In the genomic region with DNA sequence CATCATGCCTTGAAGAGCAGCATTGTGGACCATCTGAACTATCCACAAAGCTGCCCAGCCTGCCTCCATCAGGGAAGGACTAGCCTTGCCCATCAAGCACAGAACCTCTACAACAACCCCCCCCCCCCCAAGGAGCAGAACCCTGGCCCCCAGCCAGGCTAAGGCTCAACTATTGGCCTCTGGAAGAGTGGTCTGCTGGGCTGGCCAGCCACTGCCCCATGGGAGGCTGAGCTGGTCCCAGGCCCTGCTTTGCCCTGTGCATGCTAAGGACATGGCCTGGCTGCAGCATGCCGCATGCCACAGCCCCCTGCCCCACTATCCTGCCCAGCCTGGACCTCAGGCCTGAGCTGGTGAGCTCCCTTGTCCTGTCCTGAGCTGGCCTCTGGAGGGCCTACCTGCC, we compare ENCODE assay signal across 12 mouse cellular contexts. TPM values are rescaled to one million over a fixed set of nuclear protein-coding genes. Genes with fewer than 3 reads are reported as not detected.
"Had no signal": no experiment of that assay in that cellular context is flagged by ENCODE, and none has a peak within 500 bp of the region (broad histone marks: within the 10 kb centered on the region; RNA-seq: fewer than 3 reads in every experiment).

No protein-coding gene starts in this region.

- H3K4me3 ChIP-seq: liver, embryonic 13.5 days had no signal

- H3K9me3 ChIP-seq: liver, embryonic 13.5 days had no signal

- DNase-seq: kidney, postnatal 14 days; kidney, postnatal 4 days; left cerebral cortex, postnatal 4 days; liver, embryonic 13.5 days; lung, adult 2 months; lung, postnatal 14 days; midbrain, embryonic 14.5 days; right cerebral cortex, postnatal 14 days; right cerebral cortex, postnatal 4 days; thymus, postnatal 25 days had no signal

- H3K36me3 ChIP-seq: liver, embryonic 13.5 days had no signal

- H3K27ac ChIP-seq: liver, embryonic 13.5 days had no signal

- H3K4me2 ChIP-seq: liver, embryonic 13.5 days; midbrain, embryonic 11.5 days had no signal

- H3K9ac ChIP-seq: liver, embryonic 13.5 days had no signal

RNA-seq across cellular contexts. Expression of gene Nat8l, which starts 5.6 kb away (rescaled TPM):
- total RNA-seq: megakaryocyte-erythroid progenitor cell, adult 5-6 weeks had no signal

RNA-seq across cellular contexts. Expression of gene Gm1673, which starts 18.2 kb away (rescaled TPM):
- total RNA-seq: megakaryocyte-erythroid progenitor cell, adult 5-6 weeks had no signal
